Mouse (Mus musculus) gastrocnemius, adult 18-20 months (tissue): ENCODE results near the gene Caskin2. TPM values are rescaled to one million over a fixed set of nuclear protein-coding genes. Genes with fewer than 3 reads are reported as not detected.

Experiments
- DNase-seq: peaks from one replicate; pipeline ENCODE4 v3.0.0; 2021; ENCODE audit warnings: low spot score
- total RNA-seq, 2 experiments: library from RNA; stranded (reverse); gene quantifications; 2 replicates each; pipeline ENCODE4 v1.2.3; 2021

Caskin2 gene
- total RNA-seq, 2 experiments from 2014 or later, result 13.1 to 18.2 TPM

DNA sequence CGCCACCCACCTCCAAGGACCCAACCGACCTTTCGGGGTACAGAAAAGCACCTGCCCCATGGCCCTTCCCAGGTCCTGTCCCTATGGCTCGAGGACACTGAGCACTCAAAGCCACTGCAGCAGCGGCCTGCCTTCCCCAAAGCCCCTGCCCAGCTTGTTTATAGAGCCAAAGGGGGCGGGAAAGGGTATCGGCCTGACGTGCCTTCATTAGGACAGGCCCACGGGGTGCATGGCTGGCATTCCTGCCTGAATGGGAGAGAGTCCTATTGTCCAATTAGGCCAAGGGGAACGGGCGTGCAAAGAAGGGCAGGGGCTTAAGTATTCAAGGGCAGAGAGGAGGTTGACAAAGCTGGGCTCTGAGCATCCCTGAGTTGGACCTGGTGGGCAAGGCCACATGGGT lies 5.5 kb downstream of the Caskin2 start:
- DNase-seq, result no peak

DNA sequence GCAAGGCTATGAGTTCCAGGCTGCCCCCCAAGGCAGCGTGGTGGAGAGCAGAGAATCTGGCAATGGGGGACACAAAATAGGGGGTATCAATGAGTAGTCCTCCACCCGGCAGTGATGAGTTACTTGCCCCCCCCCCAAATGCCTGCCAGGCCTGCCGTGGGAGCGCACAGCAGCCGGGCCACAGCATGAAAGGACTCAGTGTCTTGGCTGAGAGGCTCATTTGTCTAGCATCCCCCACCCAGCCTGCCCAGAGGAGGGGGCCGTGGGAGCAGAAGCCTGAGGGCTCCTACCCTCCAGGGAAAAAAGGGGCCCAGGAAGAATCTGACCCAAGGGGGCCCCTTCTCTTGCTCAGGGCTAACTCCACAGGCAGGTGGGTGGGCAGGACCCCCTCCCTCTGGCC lies 6.1 kb downstream of the Caskin2 start:
- no peak for DNase-seq

DNA sequence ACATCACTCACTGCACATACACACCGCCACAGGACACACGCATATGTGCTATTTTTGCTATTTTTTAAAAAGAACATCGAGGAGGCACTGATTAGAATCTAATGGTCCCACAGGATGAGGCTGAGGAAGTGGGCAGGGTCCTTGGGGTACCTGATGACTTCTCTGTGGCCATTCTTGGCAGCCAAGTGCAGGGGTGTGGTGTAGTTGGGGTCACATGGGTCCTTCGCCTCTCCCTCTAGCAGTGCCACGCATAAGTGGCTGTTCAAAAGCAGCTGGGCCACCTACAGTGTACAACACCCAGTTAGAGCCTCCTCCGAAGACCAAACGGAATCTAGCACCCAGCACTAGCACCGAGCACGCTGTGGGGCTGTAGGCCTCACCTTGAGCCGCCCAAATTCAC lies 7.3 kb downstream of the Caskin2 start:
- no peak for DNase-seq

DNA sequence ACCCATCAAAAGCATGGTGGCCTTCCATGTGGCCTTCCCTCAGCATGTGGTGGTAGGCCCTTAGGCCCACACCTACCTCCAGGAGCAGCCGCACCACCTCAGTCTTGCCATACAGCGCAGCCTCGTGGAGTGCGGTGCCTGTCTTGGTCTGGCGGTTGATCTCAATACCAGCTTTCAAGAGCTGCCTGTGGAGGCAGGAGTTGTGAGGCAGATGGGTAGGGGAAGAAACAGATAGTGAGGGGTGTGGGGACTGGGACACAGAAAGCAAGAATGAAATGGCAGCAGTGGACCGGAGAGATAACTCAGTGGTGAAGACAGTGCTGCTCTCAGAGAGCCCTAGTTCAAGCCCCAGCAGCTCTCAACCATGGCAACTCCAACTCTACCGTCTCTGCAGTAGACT lies 8.4 kb downstream of the Caskin2 start:
- DNase-seq, result no peak

DNA sequence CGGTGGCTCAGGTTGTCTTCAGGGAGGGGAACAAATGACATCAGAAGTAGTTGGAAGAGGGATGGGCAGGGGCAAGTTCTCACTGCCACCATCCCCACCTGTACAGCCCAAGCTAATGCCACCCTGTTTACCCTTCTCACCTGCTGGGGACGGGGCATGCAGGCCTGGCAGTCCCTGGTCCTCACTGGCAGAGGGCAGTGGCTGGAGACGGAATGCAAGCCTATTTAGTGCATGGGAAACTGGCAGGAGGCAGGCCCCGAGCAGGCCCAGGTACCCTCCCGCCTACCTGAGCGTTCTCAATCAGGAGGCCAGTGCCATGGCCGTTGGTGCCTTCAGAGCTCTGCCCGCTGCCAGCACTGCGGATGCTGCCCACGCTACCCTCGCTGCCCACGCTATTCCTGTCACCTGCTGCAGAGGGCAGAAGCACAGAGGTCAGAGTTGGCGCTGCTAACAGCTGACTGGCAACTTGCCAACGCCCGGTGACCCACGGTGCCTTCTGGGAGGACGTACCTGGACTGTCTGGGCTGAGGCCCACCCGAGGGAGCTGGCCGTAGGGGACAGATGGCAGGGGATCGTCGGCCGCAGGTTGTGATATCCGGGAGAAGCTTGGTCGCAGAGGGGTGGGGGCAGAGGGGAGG lies 10.2 kb downstream of the Caskin2 start:
- no peak for DNase-seq

DNA sequence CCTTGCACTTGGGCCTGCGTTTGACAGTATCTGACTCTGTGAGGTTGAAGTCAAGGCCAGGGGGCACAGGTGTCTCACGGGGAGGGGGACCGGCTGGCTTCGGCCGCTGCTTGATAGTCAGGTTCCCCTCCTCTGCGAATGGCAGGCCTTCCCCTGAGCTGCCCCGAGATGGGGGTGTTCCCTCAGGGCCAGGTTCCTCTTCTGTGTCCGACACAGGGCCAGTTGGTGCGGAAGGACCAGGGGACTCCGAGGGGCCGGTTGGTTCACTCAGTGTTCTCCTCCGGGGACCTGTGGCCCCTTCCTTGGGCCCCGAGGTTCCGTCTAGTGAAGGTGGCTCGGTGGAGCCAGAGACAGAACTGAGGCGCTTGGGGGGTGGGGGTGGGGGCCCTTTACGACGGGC lies 12.5 kb downstream of the Caskin2 start:
- DNase-seq, result no peak

DNA sequence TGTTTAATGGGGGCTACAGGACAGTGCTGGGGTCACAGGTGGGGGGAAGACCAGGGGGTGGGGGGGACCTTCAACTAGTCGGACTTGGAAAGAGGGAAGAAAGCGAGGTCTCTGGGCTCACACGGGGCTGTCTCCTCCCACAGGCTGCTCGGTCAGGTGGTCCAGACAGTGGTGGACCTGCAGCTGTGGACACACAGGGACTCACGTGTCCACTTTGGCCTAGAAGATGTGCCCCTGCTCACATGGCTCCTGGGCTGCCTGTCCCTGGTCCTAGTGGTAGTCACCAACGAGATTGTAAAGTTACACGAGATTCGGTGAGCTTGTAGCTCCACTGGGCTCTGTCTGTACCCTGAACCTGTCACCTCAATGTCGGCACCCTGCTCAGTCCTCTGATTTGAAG lies 15.8 kb downstream of the Caskin2 start:
- DNase-seq, result no peak

DNA sequence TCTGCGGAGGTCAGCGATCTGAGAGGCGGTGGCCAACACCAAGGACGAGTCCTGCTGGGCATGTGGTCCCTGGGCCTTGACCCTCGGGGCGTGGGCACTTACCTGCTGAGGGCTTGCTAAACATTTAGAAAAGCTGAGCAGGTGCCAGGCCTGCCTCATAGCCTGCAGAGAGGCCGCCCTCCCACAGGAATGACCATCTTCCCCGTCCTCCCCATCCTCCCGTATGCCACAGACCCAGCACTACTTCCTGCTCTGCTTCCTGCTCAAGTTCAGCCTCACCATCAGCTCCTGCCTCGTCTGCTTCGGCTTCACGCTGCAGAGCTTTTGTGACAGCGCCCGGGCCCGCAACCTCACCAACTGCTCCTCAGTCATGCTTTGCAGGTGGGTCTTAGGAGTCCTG lies 16.5 kb downstream of the Caskin2 start:
- no peak for DNase-seq

DNA sequence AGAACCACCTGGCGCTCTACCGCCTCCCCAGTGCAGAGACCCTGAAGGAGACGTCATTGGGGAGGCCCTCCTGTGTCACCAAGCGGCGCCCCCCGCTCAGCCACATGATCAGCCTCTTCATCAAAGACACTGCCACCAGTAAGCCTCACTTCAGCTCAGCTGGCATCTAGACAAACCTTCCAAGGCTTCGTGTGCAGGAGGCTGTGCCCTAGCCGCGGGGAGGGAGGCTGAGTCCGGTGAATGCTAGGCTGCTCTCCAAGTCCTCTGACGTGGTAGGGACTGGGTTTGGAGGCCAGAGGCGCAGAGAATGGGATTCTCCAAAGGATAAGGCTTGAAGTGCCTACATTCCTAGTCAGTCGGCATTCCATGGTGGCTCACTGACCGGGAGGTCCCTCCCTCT lies 21.1 kb downstream of the Caskin2 start:
- DNase-seq, result no peak

DNA sequence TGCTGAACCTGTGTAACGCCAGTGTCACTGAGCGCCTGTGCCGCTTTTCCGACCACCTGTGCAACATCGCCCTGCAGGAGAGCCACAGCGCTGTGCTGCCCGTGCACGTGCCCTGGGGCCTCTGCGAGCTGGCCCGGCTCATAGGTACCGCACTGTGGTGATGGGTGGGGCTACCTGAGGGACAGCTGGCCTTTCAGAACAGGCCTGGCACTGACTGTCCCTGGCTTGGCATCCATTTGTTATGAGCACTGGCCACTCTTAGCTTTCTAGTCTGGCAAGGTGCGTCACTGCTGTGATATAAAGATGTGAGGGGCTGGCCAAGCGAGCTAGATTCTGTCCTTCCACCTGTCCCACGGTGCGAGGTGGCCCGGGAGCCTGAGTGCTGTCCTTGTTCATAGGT lies 21.5 kb downstream of the Caskin2 start:
- no peak for DNase-seq

DNA sequence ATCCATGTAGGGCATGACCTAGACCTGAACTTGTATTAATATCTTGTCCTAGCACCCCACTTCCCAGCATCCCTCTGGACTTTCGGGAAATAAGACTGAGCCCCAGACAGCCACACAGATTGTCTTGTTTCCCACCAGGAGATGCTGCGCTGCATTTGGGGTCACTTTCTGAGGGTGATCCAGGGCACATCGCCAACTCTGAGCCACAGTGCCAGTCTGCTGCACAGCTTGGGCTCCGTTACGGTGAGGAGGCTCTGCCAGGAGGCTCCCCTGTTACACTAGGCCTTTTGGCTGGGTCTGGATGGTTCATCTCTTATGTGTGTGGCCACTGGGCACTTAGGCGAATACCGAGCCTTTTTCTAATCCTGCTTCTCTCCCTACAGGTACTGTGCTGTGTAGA lies 23.7 kb downstream of the Caskin2 start:
- DNase-seq, result no peak

DNA sequence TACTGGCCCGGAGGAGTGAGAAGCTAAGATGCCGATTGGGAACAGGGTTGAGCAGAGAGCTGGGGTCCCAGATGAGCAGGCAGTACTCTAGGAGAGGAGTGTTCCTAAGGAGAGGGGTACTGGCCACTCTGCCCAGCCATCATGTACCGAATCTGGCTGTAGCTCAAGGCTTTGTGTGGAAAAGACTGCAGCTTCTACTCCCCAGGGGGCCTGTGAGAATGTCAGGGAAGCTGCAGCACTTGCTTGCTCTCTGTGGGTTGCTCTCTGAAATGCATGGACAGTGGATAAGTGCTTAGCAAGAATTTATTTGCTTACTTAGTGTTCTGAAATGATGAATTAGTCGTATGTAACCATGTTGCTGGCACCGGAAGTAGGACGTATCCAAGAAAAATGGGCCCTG lies 27.0 kb downstream of the Caskin2 start:
- no peak for DNase-seq

DNA sequence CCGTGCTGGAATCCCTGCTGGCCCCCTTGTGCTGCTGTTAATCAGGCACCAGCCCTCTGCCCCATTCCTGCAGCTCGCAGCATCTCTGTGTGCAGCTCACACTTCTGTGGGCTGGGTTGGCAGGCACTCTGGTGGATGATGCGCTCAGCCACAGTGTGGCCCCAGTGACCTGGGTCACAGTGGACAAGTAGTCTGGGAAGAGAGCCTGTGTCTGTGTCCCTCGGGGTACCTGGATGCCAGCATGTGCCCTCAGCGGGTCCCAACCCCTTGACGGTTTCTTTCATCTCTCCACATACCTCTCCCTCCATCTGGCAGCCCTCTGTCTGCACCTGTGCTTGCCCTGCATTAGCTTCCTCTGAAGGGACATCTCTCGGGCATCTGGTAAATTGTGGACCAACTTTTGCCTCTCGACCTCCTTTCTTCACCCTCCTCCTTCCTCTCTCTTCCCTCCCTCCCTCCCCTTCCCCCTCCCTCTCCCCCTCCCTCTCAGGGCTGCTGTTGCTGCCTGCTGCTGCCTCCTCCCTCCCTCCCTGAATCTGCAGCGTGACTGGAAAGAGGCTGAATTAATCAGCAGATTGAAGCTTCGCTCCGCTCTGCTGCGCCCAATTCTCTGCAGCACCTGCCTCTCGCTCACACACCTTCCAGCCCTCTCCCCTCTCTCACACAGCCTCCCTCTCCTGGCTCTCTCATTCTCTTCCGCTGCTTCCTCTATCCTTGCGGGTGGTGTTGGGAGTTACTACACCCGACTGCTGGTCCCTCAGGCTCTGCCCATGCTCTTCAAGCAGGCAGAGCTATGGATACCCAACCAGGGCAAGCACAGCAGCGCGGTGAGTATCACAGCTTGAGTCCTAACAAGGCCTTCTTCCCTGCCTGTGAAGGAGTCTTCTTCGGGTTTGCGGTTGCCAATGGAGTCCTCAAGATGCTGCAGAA lies 33.0 kb downstream of the Caskin2 start:
- no peak for DNase-seq

DNA sequence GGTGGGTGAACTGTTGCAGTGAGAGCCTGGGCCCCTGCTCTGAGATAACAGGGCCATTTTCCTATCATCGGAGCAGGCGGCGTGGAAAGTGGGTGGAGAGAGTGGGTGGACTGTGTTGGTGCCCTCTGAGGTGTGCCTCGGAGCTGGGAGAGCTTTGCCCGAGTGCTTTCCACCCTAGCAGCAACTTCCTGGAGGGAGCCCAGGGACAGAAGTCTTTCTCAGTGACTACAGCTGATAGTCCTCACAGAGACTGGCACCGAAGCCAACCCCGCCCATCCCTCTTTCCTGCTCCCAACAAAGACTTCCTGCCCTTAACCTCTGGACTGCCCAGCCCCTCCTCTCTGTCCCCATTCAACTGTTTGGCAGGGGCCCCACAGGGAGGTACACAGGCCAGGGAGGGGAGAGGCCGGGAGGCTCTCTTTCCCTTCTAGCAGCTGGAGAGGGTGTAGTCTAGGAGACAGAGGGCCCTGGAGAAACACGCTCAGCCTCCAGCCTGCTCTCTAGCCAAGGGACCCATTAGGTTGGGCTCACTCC lies 34.3 kb downstream of the Caskin2 start:
- DNase-seq, result peak; percentile 87

DNA sequence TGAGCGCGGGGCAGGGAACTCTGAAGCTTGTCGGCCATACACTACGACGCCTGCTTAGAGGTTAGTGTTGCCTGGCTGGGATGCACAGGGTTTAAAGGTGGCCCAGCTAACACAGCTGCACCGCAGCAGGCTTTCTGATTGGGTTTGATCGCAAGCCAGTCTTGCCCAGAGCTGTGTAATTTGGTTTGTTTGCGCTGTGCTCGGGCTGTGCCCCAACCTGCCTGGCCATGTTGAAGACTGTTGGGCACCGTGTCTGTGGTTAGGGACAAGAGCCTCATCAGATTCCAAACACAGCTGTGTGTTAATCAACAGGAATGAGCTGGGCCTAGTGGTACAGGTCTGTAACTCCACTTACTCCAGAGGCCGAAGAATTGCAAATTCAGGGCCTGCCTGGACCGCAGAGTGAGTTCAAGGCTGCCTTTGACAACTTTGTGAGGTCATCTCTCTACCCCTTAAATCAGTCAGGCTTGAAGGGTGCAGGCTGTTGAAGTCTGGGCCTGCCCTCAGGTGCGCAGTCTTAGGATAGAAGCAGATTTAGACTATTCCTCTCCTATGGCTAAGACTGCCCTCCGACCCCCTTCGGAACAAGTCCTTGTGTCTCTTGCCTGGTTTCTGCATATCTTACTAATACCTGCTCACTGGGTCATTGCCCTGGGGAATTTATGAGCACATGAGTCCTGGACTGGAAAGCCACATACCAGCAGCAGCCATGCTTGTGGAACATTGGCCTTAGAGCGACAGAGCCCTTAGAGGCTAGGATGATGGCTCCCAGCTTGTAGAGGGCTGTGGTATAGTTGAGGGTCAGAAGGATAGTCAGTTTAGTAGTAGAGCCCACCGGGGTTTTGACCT lies 35.7 kb downstream of the Caskin2 start:
- no peak for DNase-seq

DNA sequence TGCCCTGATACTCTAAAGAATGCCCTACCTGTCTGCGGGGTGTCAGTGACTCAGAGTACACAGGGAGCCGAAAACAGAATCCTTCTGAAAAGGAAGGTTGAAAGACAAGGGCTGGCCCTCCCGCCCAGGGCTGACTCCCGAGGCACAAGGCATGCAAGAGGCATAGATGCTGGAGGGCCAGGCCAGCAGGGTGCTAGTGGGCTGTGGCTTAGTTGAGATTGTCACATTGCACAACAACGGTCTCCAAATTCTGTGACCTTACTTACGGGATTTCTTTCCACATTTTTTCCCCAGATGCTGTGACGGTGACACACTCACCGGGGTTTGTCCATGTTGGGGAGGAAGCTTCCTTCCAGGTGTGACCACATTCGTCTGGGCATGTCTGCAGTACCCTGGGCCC lies 36.5 kb downstream of the Caskin2 start:
- DNase-seq, result no peak

DNA sequence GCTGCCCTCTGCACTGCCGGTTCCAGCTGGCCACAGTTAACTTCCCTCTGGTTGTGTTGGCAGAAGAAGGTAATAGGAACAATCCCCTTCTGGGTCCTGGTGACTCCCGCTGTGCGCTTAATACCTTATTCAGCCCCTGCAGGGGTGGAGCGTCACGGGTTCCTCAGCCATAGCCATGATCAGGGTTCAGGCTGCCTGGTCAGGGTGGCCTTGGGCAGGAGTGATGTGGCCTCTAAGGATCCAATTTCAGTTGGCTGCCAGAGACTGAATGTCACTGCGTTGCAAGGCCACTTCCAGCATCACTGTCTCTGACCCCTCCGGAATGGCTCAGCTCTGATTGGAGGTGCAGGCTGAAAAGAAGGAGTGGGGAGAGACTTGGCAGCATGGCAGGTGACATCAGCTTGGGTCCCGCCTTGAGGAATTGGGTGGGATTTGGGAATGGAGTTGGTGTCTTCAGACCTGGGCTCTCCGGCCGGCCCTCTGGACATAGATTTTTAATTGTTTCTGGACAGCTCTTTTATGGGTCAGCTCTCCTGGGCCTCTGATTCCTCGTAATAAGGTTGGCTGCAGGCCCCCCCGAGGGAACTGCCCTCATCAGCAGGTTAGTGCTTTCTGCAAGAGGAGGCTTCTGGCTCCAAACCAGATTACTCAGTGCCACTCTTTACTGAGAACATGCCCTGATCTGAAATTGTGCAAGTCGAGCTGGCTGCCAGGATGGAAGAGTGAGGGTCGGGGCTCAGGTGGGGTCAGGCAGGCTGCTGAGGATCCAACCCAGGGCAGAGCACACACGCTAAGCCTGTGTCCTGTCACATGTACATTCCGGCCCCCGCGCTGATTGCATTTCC lies 37.4 kb downstream of the Caskin2 start:
- DNase-seq, result peak; percentile 83

DNA sequence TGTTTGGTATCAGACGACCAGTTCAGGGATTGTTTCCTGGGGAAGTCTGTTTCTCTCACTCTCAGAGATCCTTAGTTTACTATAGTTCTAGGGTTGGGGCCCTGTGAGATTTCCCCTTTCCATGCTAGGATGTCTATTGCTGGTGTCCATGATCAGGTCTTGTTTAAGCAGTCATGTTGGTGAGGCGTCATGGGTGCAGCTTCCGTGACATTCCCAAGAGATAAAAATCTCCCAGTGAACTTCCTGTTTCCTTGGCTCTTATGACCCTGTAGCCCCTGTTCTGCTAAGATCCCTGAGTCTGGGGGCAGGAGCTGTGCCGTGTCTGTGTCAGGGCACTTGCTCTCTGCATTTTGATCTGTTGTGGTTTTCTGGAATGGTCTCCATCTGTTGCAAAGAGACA lies 38.8 kb downstream of the Caskin2 start:
- DNase-seq, result no peak

DNA sequence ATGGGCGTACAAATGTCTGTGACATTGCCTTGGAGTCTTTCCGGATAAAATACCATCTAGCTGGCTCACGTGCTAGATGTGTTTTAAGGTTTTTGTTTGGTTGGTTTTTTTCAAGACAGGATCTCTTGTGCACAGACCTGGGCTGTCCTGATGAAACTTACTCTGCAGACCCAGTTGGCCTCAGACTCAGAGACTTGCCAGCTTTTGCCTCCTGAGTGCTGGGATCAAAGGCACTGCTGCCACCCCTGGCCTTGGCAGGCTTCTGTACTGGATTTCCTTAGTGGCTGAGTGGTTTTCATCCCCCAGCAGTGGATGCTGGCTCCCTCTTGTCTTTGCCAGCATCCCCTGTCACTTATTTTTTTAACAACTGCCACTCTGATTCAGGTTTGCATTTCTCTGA lies 44.5 kb downstream of the Caskin2 start:
- DNase-seq, result no peak

DNA sequence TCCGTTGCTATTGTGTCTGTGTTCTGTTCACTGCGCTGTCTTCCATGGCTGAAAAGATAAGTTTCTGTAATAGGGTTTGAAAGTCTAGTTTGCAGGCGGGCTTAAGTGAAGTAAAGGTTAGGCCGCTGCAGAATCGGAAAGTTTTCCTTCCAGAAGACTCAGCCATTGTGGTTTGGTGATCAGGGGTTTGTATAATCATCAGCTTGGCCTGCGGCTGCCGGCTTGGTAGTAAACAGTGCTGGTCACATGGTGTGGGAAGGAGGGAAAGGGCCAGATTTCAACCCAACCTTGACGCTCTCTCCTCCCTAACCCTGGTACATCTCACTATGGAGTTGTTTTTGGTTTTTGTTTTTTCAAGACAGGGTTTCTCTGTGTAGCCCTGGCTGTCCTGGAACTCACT lies 46.5 kb downstream of the Caskin2 start:
- DNase-seq, result no peak

DNA sequence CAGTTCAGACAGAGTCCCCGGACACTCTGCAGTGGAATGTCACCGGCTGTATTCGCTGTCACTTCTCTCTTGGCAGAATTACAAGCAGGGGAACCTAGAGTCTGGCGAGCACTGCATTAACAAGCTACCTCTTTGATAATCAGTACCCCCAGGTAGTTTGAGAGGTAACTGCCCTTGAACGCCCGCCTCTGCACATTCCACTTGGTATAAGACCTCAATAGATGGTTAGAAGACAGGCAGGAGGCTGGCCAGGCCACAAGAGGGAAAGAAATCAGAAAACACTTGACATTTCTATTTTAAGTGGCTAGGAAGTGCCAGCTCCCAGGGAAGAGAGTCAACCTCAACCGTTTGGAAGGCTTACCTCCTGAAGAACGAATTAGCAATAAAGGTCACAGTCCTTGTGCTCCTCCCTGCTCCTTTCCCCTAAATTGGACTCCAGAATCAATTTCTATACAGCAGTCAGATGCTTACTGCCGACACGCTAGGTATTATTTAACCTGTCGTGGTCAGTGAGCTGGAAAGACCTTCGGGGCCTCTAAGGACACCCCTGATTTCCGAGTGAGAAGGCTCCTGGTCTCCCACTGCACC lies 47.0 kb downstream of the Caskin2 start:
- peak; percentile 45 for DNase-seq
